Mouse (Mus musculus) brain, embryonic 14.5 days (tissue): ENCODE data around the gene Pcolce.

ENCODE experiments used
- CTCF ChIP-seq: fragments of 200-500 bp; IDR thresholded peaks from 2 replicates; pipeline ENCODE4 v1.5.1; 2012; ENCODE audit warnings: inconsistent platforms, mild to moderate bottlenecking, moderate library complexity, borderline replicate concordance; ENCODE audit not compliant: insufficient read depth, insufficient read length; ENCODE audit errors: extremely low read depth
- POLR2A ChIP-seq: fragments of 200-500 bp; IDR thresholded peaks from 2 replicates; pipeline ENCODE4 v1.6.1; 2012; ENCODE audit warnings: mild to moderate bottlenecking, inconsistent platforms, borderline replicate concordance; ENCODE audit not compliant: poor library complexity, insufficient read depth, insufficient read length, severe bottlenecking; ENCODE audit errors: extremely low read depth

DNA sequence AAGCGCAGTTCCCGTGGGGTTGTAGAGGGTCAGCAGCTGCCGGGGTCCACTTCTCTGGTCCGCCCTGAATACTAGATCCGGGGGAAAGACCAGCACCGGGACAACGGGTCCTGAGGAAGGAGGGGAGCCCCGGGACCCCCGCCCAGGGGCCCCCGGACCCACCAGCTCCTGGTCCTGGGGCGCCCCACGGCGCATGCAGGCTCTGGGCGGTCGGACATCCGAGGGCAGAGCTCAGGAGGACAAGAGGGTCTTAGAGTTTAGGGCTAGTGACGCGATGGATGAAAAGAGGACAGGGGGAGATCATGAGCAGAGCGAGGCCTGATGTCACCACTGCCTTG, 13.3 kb downstream of the Pcolce start:
- TF ChIP-seq CTCF (no peak), POLR2A (no peak)
